Mouse (Mus musculus): ENCODE results near the gene Txlnb. TPM values are rescaled to one million over a fixed set of nuclear protein-coding genes. Genes with fewer than 3 reads are reported as not detected.

The Txlnb gene
- total and polyA plus RNA-seq, 3 experiments: not detected

- Histone ChIP-seq H3K4me3 (ENCODE audit: control insufficient read depth in 1 of 2, insufficient read depth in 1 of 2, low read depth in 2 of 2, low read length in 2 of 2) (no peak overlapping the region), H3K27ac (ENCODE audit: control insufficient read depth, low read depth, low read length) (no peak overlapping the region), H3K9ac (ENCODE audit: control insufficient read depth, low read depth, low read length, poor library complexity, severe bottlenecking) (no peak overlapping the region), H3K79me2 (ENCODE audit: control insufficient read depth, insufficient read depth, low read length, poor library complexity) (no peaks in the 10 kb centered on the region), H3K9me3 (replicated peaks; ENCODE audit: insufficient read depth, low read length) (no peaks in the 10 kb centered on the region), H3K4me1 (ENCODE audit: control insufficient read depth in 1 of 2, insufficient read depth in 2 of 2, low read length in 2 of 2) (peaks cover 0 to 3% of the 10 kb centered on the region in 2 experiments; a peak in 1 of 4 replicates), H3K36me3 (ENCODE audit: control insufficient read depth in 1 of 2, insufficient read depth in 2 of 2, low read length in 2 of 2) (no peaks in the 10 kb centered on the region), H3K27me3 (ENCODE audit: control insufficient read depth in 1 of 2, insufficient read depth in 2 of 2, low read length in 2 of 2) (no peaks in the 10 kb centered on the region)
- TF ChIP-seq MYB (IDR thresholded peaks at IDR 0.05; ENCODE audit: low read depth, low read length): no peak
- no peak for TF ChIP-seq USF2 (IDR thresholded peaks at IDR 0.05; ENCODE audit: borderline replicate concordance in 1 of 2, insufficient read depth in 1 of 2, low read depth in 1 of 2, low read length in 2 of 2)
- no peak for TF ChIP-seq RCOR1 (IDR thresholded peaks at IDR 0.05; ENCODE audit: low read depth, low read length)
- TF ChIP-seq ETS1 (IDR thresholded peaks at IDR 0.05; ENCODE audit: low read depth, low read length): no peak
- TF ChIP-seq ZKSCAN1 (IDR thresholded peaks at IDR 0.05; ENCODE audit: low read depth, low read length): no peak
- TF ChIP-seq ZNF384 (IDR thresholded peaks at IDR 0.05; ENCODE audit: low read depth, low read length): no peak
- DNase-seq (ENCODE audit: low read depth, low spot score): no peak
Measured at GRCm38 (mm10) chr10:17759772-17760171, 36.3 kb upstream of the Txlnb start.

- TF ChIP-seq CTCF (IDR thresholded peaks at IDR 0.05 in 2 of 3, conservative IDR thresholded peaks at IDR 0.05 in 1 of 3; ENCODE audit: control insufficient read depth in 1 of 3, insufficient read depth in 1 of 3, low read depth in 2 of 3, low read length in 3 of 3, poor library complexity in 1 of 3, severe bottlenecking in 1 of 3): peak in 2 of 3 experiments; percentile 9 to 40; a peak in 2 of 6 replicates
- 0 out of 2 replicates have a peak, but pooled peaks have one; percentile 6 for TF ChIP-seq SMC3 (IDR thresholded peaks at IDR 0.05; ENCODE audit: low read depth, low read length)
- no peak for TF ChIP-seq BHLHE40 (IDR thresholded peaks at IDR 0.05; ENCODE audit: borderline replicate concordance, low read depth, low read length)
- no peak for TF ChIP-seq POLR2AphosphoS5 (IDR thresholded peaks at IDR 0.05; ENCODE audit: borderline replicate concordance, low read depth, low read length)
- no peak for TF ChIP-seq ELF1 (IDR thresholded peaks at IDR 0.05; ENCODE audit: low read depth, low read length)
- peak; percentile 24; the same call in 1 of the 2 replicates for TF ChIP-seq TCF12 (IDR thresholded peaks at IDR 0.05; ENCODE audit: low read depth, low read length)
- TF ChIP-seq MEF2A (IDR thresholded peaks at IDR 0.05; ENCODE audit: extremely low read depth, insufficient replicate concordance, low read depth, low read length, poor library complexity, severe bottlenecking): no peak
- no peak for TF ChIP-seq USF1 (IDR thresholded peaks at IDR 0.05; ENCODE audit: low read depth, low read length)
- H3K9me3 ChIP-seq (replicated peaks; ENCODE audit: insufficient read depth, low read length): no peaks in the 10 kb centered on the region
- H3K79me2 ChIP-seq (ENCODE audit: control insufficient read depth, insufficient read depth, low read length, poor library complexity): no peaks in the 10 kb centered on the region
- H3K9ac ChIP-seq (ENCODE audit: control insufficient read depth, low read depth, low read length, poor library complexity, severe bottlenecking): no peak overlapping the region
- H3K4me3 ChIP-seq (ENCODE audit: control insufficient read depth in 1 of 2, insufficient read depth in 1 of 2, low read depth in 2 of 2, low read length in 2 of 2): no peak overlapping the region
- no peaks in the 10 kb centered on the region for H3K36me3 ChIP-seq (ENCODE audit: control insufficient read depth in 1 of 2, insufficient read depth in 2 of 2, low read length in 2 of 2)
- DNase-seq (ENCODE audit: low read depth, low spot score): no peak
- H3K4me1 ChIP-seq (ENCODE audit: control insufficient read depth in 1 of 2, insufficient read depth in 2 of 2, low read length in 2 of 2): peaks cover 0 to 3% of the 10 kb centered on the region in 2 experiments; a peak in 1 of 4 replicates
- no peak overlapping the region for H3K27ac ChIP-seq (ENCODE audit: control insufficient read depth, low read depth, low read length)
- no peaks in the 10 kb centered on the region for H3K27me3 ChIP-seq (ENCODE audit: control insufficient read depth in 1 of 2, insufficient read depth in 2 of 2, low read length in 2 of 2)
Measured at GRCm38 (mm10) chr10:17760750-17761613, 35.0 kb upstream of the Txlnb start.
